Mouse (Mus musculus) liver, embryonic 14.5 days (tissue): Measurements from ENCODE around the gene Macf1. TPM values are rescaled to one million over a fixed set of nuclear protein-coding genes. Genes with fewer than 3 reads are reported as not detected.
"Not testable (repeated sequence)": the region's sequence is repeated elsewhere in the genome, so short reads cannot be mapped to it uniquely, and the experiment has no call there.

Source experiments
- ATAC-seq: fragments of 200-750 bp; cut with Nextera tagmentation; 2 replicates; pipeline ENCODE4 v1.8.0; 2017; ENCODE audit warnings: moderate number of reproducible peaks, mild to moderate bottlenecking, moderate library complexity; ENCODE audit not compliant: insufficient read depth
- DNase-seq, 3 experiments: peaks; one replicate each; pipeline ENCODE4 v3.0.0-alpha.2; 2012 to 2013; ENCODE audit warnings: low read depth in 3 of 3, low spot score in 3 of 3
- H3K27ac ChIP-seq: fragments of 300-500 bp; sonication (generic); 2 replicates; pipeline ENCODE4 v1.5.1; 2014; ENCODE audit warnings: moderate library complexity, mild to moderate bottlenecking, control low read depth, inconsistent platforms
- H3K27me3 ChIP-seq: fragments of 300-500 bp; sonication (generic); 2 replicates; pipeline ENCODE4 v1.6.1; 2014; ENCODE audit warnings: mild to moderate bottlenecking, low read length, moderate library complexity; ENCODE audit not compliant: control insufficient read depth, insufficient read depth
- H3K36me3 ChIP-seq: fragments of 300-500 bp; sonication (generic); replicated peaks from 2 replicates; pipeline ENCODE4 v1.6.1; 2014; ENCODE audit warnings: low read depth; ENCODE audit not compliant: control insufficient read depth, insufficient read depth
- H3K4me1 ChIP-seq, 2 experiments: fragments of 200-500 bp in 1 of 2; fragments of 300-500 bp in 1 of 2; sonication (generic) in 1 of 2; replicated peaks; 2 replicates each; pipeline ENCODE4 v1.6.1; 2012 to 2014; ENCODE audit warnings: antibody characterized with exemption in 1 of 2, inconsistent platforms in 1 of 2, low read length in 1 of 2; ENCODE audit not compliant: control insufficient read depth in 2 of 2, insufficient read depth in 2 of 2
- H3K4me2 ChIP-seq: fragments of 300-500 bp; sonication (generic); 2 replicates; pipeline ENCODE4 v1.6.1; 2014; ENCODE audit warnings: low read depth, mild to moderate bottlenecking, control low read depth, moderate library complexity
- H3K4me3 ChIP-seq, 2 experiments: fragments of 200-500 bp in 1 of 2; fragments of 300-500 bp in 1 of 2; sonication (generic) in 1 of 2; 2 replicates each; pipeline ENCODE4 v1.5.1; 2012 to 2014; ENCODE audit warnings: low read depth in 2 of 2, low read length in 2 of 2, mild to moderate bottlenecking in 2 of 2, control low read depth in 1 of 2, inconsistent platforms in 1 of 2, moderate library complexity in 1 of 2; ENCODE audit not compliant: insufficient read depth in 1 of 2
- H3K9ac ChIP-seq: fragments of 300-500 bp; sonication (generic); replicated peaks from 2 replicates; pipeline ENCODE4 v1.6.1; 2014; ENCODE audit warnings: mild to moderate bottlenecking, control low read depth, moderate library complexity
- H3K9me3 ChIP-seq: fragments of 300-500 bp; sonication (generic); 2 replicates; pipeline ENCODE4 v1.6.1; 2016; ENCODE audit warnings: low read length, mixed read lengths; ENCODE audit not compliant: control insufficient read depth
- CTCF ChIP-seq: IDR thresholded peaks from 2 replicates; pipeline ENCODE4 v1.5.1; 2016; ENCODE audit warnings: antibody characterized with exemption, low read depth, control low read depth
- EP300 ChIP-seq: IDR thresholded peaks from 2 replicates; pipeline ENCODE4 v1.6.1; 2016; ENCODE audit warnings: antibody characterized with exemption, low read depth
- WGBS: fragments of 180-500 bp; shearing (Covaris S2); extraction: QIAGEN DNeasy Blood & Tissue Kit; methylation state at CpG from one replicate; pipeline ENCODE4 v1.1.7; 2014; ENCODE audit not compliant: insufficient replicate concordance; 5-methylcytosine and 5-hydroxymethylcytosine counted together
- polyA plus RNA-seq, 2 experiments: library from polyadenylated mRNA; depleted of rRNA in 1 of 2; stranded (reverse) in 1 of 2; unstranded in 1 of 2; fragments of >200 nt; fragmentation: Nextera tagmentation in 1 of 2; extraction: Ambion mirVana in 1 of 2; gene quantifications; 2 replicates each; pipeline versions ENCODE4 v1.2.1 to v1.2.3; 2012 to 2014

Macf1 gene
- polyA plus RNA-seq, 2 experiments = 13.4 to 15.1 TPM

- TF ChIP-seq EP300 (no peak), CTCF (no peak)
- no peak overlapping the region for H3K4me2 ChIP-seq
Measured at GRCm38 (mm10) chr4:123340232-123340631, 343.9 kb downstream of the Macf1 start.

GRCm38 (mm10) chr4:123337693-123338092, 346.5 kb downstream of the Macf1 start:
- 58% methylated on average over 4 of the region's 4 CpGs for WGBS
- H3K4me2 ChIP-seq = no peak overlapping the region
- peaks cover 16% of the 10 kb centered on the region for H3K27me3 ChIP-seq
- H3K36me3 ChIP-seq = no peaks in the 10 kb centered on the region
- ATAC-seq (no peak), DNase-seq (no peak)
- TF ChIP-seq EP300 = no peak
- no peak for TF ChIP-seq CTCF
- no peak overlapping the region for H3K27ac ChIP-seq
- no peaks in the 10 kb centered on the region for H3K9me3 ChIP-seq
- H3K9ac ChIP-seq = no peak overlapping the region
- H3K4me1 ChIP-seq = peaks cover 0 to 3% of the 10 kb centered on the region in 2 experiments; a peak in 1 of 4 replicates
- H3K4me3 ChIP-seq = no peak overlapping the region

More at GRCm38 (mm10) chr4:123340232-123340631, 343.9 kb downstream of the Macf1 start:
- DNase-seq (peak in 1 of 3 experiments; percentile 11), ATAC-seq (no peak)
- Histone ChIP-seq H3K9me3 (no peaks in the 10 kb centered on the region), H3K27me3 (peaks cover 29% of the 10 kb centered on the region), H3K36me3 (no peaks in the 10 kb centered on the region), H3K9ac (no peak overlapping the region), H3K4me3 (no peak overlapping the region), H3K4me1 (peaks cover 0 to 3% of the 10 kb centered on the region in 2 experiments; a peak in 1 of 4 replicates), H3K27ac (no peak overlapping the region)
- WGBS = 45% methylated on average over 5 of the region's 5 CpGs

- H3K4me1 ChIP-seq = no peaks in the 10 kb centered on the region
- TF ChIP-seq CTCF (peak; percentile 29; the same call in 1 of the 2 replicates), EP300 (no peak)
- no peaks in the 10 kb centered on the region; the same call in none of the 2 replicates for H3K27me3 ChIP-seq
- 58% methylated on average over 14 of the region's 14 CpGs for WGBS
- H3K36me3 ChIP-seq = no peaks in the 10 kb centered on the region
- H3K4me3 ChIP-seq = no peak overlapping the region
- DNase-seq = no peak
- no peak for ATAC-seq
- H3K9ac ChIP-seq = no peak overlapping the region
- H3K4me2 ChIP-seq = no peak overlapping the region
- H3K9me3 ChIP-seq = no peaks in the 10 kb centered on the region
- H3K27ac ChIP-seq = no peak overlapping the region
Measured at GRCm38 (mm10) chr4:123335796-123336585, 348.2 kb downstream of the Macf1 start.

GRCm38 (mm10) chr4:123335244-123335643, 348.9 kb downstream of the Macf1 start:
- H3K27me3 ChIP-seq, DNase-seq, H3K4me3 ChIP-seq, H3K4me2 ChIP-seq, H3K36me3 ChIP-seq, H3K9me3 ChIP-seq, H3K9ac ChIP-seq, ATAC-seq, H3K4me1 ChIP-seq, H3K27ac ChIP-seq: not testable (repeated sequence)
- 72% methylated on average over 10 of the region's 10 CpGs for WGBS

GRCm38 (mm10) chr4:123334177-123334576, 350.0 kb downstream of the Macf1 start:
- DNase-seq (no peak), ATAC-seq (no peak)
- no peak for TF ChIP-seq EP300
- no peak for TF ChIP-seq CTCF
- no peaks in the 10 kb centered on the region for H3K9me3 ChIP-seq
- no peaks in the 10 kb centered on the region for H3K27me3 ChIP-seq
- no peak overlapping the region for H3K4me3 ChIP-seq
- no peaks in the 10 kb centered on the region for H3K4me1 ChIP-seq
- no peak overlapping the region for H3K9ac ChIP-seq
- no peaks in the 10 kb centered on the region for H3K36me3 ChIP-seq
- 54% methylated on average over 3 of the region's 3 CpGs for WGBS
- H3K4me2 ChIP-seq = no peak overlapping the region
- H3K27ac ChIP-seq = no peak overlapping the region
